11 mouse cellular contexts compared by ENCODE assay signal in genomic region chr15:102967312-102967510, GRCm38 (mm10). TPM values are rescaled to one million over a fixed set of nuclear protein-coding genes. Genes with fewer than 3 reads are reported as not detected.
DNase-seq lines count a peak whose midpoint lies in the region; ATAC-seq and TF ChIP-seq lines count a peak whose summit lies in the region.
"Had no signal": no experiment of that assay in that cellular context is flagged by ENCODE, and none has a peak within 500 bp of the region (broad histone marks: within the 10 kb centered on the region; RNA-seq: fewer than 3 reads in every experiment).

Gene Hoxc5 (plus strand): TSS chr15:102967443.

- no peak within 1 kb of the TSS for H3K9ac ChIP-seq in lung, embryonic 15.5 days
- H3K9ac ChIP-seq in embryonic facial prominence, embryonic 13.5 days = no peak within 1 kb of the TSS
- no peak within 1 kb of the TSS for H3K9ac ChIP-seq in hindbrain, embryonic 11.5 days (ENCODE audit: low read depth, low read length)

- no peaks in the 10 kb centered on the region for H3K9me3 ChIP-seq in lung, embryonic 15.5 days
- H3K9me3 ChIP-seq in embryonic facial prominence, embryonic 13.5 days = no peaks in the 10 kb centered on the region
- H3K9me3 ChIP-seq in hindbrain, embryonic 11.5 days (ENCODE audit: control insufficient read depth, low read length) = no peaks in the 10 kb centered on the region

- H3K4me3 ChIP-seq in lung, embryonic 15.5 days = 0 out of 2 replicates have a peak within 1 kb of the TSS, but pooled peaks have one; percentile 9
- peak within 1 kb of the TSS; percentile 16; the same call in 1 of the 2 replicates for H3K4me3 ChIP-seq in embryonic facial prominence, embryonic 13.5 days
- no peak within 1 kb of the TSS for H3K4me3 ChIP-seq in hindbrain, embryonic 11.5 days (ENCODE audit: low read depth, low read length)
- peak within 1 kb of the TSS; percentile 85 for H3K4me3 ChIP-seq in myocyte

- peak within 1 kb of the TSS; percentile 32 for H3ac ChIP-seq in myocyte (ENCODE audit: control insufficient read depth, insufficient read length)

- no peak within 1 kb of the TSS for H3K27ac ChIP-seq in lung, embryonic 15.5 days
- no peak within 1 kb of the TSS for H3K27ac ChIP-seq in embryonic facial prominence, embryonic 13.5 days
- H3K27ac ChIP-seq in hindbrain, embryonic 11.5 days (ENCODE audit: low read depth, low read length) = no peak within 1 kb of the TSS

- WGBS in lung, embryonic 15.5 days = 5% methylated on average over 12 of the region's 12 CpGs
- WGBS in embryonic facial prominence, embryonic 13.5 days = 2% methylated on average over 12 of the region's 12 CpGs
- WGBS in hindbrain, embryonic 11.5 days = 4% methylated on average over 12 of the region's 12 CpGs

- no peak for DNase-seq in lung, adult 18-20 months
- no peak for DNase-seq in hindbrain, embryonic 11.5 days (ENCODE audit: low spot score)
- DNase-seq in urinary bladder, postnatal 14 days (ENCODE audit: low spot score) = no peak
- DNase-seq in natural killer cell, adult 2 months (ENCODE audit: low spot score in 2 of 2) = no peak
- DNase-seq: cerebellum, adult 2 months; lung, postnatal 14 days; right cerebral cortex, postnatal 14 days had no signal

- peaks cover 96% of the 10 kb centered on the region for H3K79me2 ChIP-seq in myocyte (ENCODE audit: control insufficient read depth, insufficient read depth)

- peak within 1 kb of the TSS; percentile 12; the same call in 1 of the 2 replicates for H3K4me2 ChIP-seq in lung, embryonic 15.5 days
- H3K4me2 ChIP-seq in embryonic facial prominence, embryonic 13.5 days = peak within 1 kb of the TSS; percentile 19; the same call in 1 of the 2 replicates
- no peak within 1 kb of the TSS for H3K4me2 ChIP-seq in hindbrain, embryonic 11.5 days (replicated peaks; ENCODE audit: low read depth, low read length)
- peak within 1 kb of the TSS; percentile 100 for H3K4me2 ChIP-seq in myocyte (ENCODE audit: low read depth)

- H3K36me3 ChIP-seq in lung, embryonic 15.5 days = no peaks in the 10 kb centered on the region
- no peaks in the 10 kb centered on the region for H3K36me3 ChIP-seq in embryonic facial prominence, embryonic 13.5 days
- no peaks in the 10 kb centered on the region for H3K36me3 ChIP-seq in hindbrain, embryonic 11.5 days (ENCODE audit: control insufficient read depth, insufficient read depth, low read length)
- H3K36me3 ChIP-seq in myocyte (ENCODE audit: control insufficient read depth, insufficient read depth) = no peaks in the 10 kb centered on the region

- no peak for ATAC-seq in lung, embryonic 15.5 days (ENCODE audit: borderline replicate concordance, extremely low read depth, low FRiP score, low TSS enrichment)
- ATAC-seq in embryonic facial prominence, embryonic 13.5 days (ENCODE audit: insufficient number of reproducible peaks, insufficient read depth, low FRiP score, low TSS enrichment, low read depth) = no peak
- no peak for ATAC-seq in hindbrain, embryonic 11.5 days (ENCODE audit: low FRiP score)
- no peak for ATAC-seq in granulocyte monocyte progenitor cell, adult 5-6 weeks (replicated peaks; ENCODE audit: poor library complexity, severe bottlenecking)

- 0 out of 2 replicates have a peak, but pooled peaks cover 5% of the 10 kb centered on the region for H3K4me1 ChIP-seq in lung, embryonic 15.5 days
- peaks cover 5% of the 10 kb centered on the region; the same call in 1 of the 2 replicates for H3K4me1 ChIP-seq in embryonic facial prominence, embryonic 13.5 days
- H3K4me1 ChIP-seq in hindbrain, embryonic 11.5 days (replicated peaks; ENCODE audit: control insufficient read depth, insufficient read depth, low read length) = no peaks in the 10 kb centered on the region

- H3K27me3 ChIP-seq in lung, embryonic 15.5 days = peaks cover 99% of the 10 kb centered on the region
- H3K27me3 ChIP-seq in embryonic facial prominence, embryonic 13.5 days = peaks cover 99% of the 10 kb centered on the region
- peaks cover 97% of the 10 kb centered on the region for H3K27me3 ChIP-seq in hindbrain, embryonic 11.5 days (ENCODE audit: control insufficient read depth, insufficient read depth, low read length)
- no peaks in the 10 kb centered on the region for H3K27me3 ChIP-seq in myocyte (ENCODE audit: control insufficient read depth, insufficient read depth, insufficient read length)

- TF ChIP-seq POLR2A in myocyte (IDR thresholded peaks at IDR 0.05; ENCODE audit: insufficient read length, low read depth) = no peak

TF ChIP-seq in myocyte, 11 proteins besides CTCF, POLR2A, EP300 and RAD21:
- TF ChIP-seq MAX (IDR thresholded peaks at IDR 0.05; ENCODE audit: low read depth) = no peak
- TF ChIP-seq TCF3 (IDR thresholded peaks at IDR 0.05; ENCODE audit: insufficient read length, low read depth) = no peak
- no peak for TF ChIP-seq SRF (IDR thresholded peaks at IDR 0.05; ENCODE audit: control insufficient read depth, insufficient read length, low read depth)
- no peak for TF ChIP-seq REST (IDR thresholded peaks at IDR 0.05; ENCODE audit: insufficient read depth, insufficient read length)
- no peak for TF ChIP-seq CEBPB (IDR thresholded peaks at IDR 0.05; ENCODE audit: insufficient read depth, poor library complexity, severe bottlenecking)
- TF ChIP-seq USF1 (IDR thresholded peaks at IDR 0.05; ENCODE audit: low read depth) = no peak
- no peak for TF ChIP-seq MYOD1 (IDR thresholded peaks at IDR 0.05; ENCODE audit: control insufficient read depth in 1 of 3, insufficient read length in 2 of 3, low read depth in 2 of 3)
- TF ChIP-seq MYOG (IDR thresholded peaks at IDR 0.05; ENCODE audit: control insufficient read depth in 1 of 3, insufficient read depth in 1 of 3, insufficient read length in 2 of 3, low read depth in 2 of 3) = no peak
- no peak for TF ChIP-seq POLR2AphosphoS2 (IDR thresholded peaks at IDR 0.05; ENCODE audit: insufficient read length, low read depth)

RNA-seq across cellular contexts. Expression of gene Hoxc5, which starts in this region (rescaled TPM):
- polyA plus RNA-seq in lung, embryonic 15.5 days (2015; fragmentation: Nextera tagmentation; extraction: Ambion mirVana) = 0.57 and 0.72 TPM in 2 replicates
- 1.1 and 1.8 TPM in 2 replicates for polyA plus RNA-seq in embryonic facial prominence, embryonic 13.5 days (2015; fragmentation: Nextera tagmentation; extraction: Ambion mirVana)
- polyA plus RNA-seq in hindbrain, embryonic 11.5 days (2014; fragmentation: Nextera tagmentation; extraction: Ambion mirVana) = 21.0 and 21.6 TPM in 2 replicates
- 1.2 TPM for polyA plus RNA-seq in myocyte (2012; fragmentation: generic; extraction: Trizol)
- total RNA-seq in granulocyte monocyte progenitor cell, adult 5-6 weeks (2014; fragmentation: Nextera tagmentation) = not detected in 2 replicates
- total RNA-seq in granulocyte monocyte progenitor cell, adult 5-6 weeks (2017) = not detected in 2 replicates
